Mouse (Mus musculus) heart, embryonic 16.5 days (tissue): ENCODE results near the gene Baiap2l1. TPM values are rescaled to one million over a fixed set of nuclear protein-coding genes. Genes with fewer than 3 reads are reported as not detected.
A peak's percentile ranks its signal among the peaks of the same experiment; 100 is the strongest.

Source experiments
- ATAC-seq: fragments of 200-750 bp; cut with Nextera tagmentation; replicated peaks from 2 replicates; pipeline ENCODE4 v1.8.0; 2017; ENCODE audit warnings: moderate number of reproducible peaks; ENCODE audit not compliant: insufficient read depth, low FRiP score; ENCODE audit errors: extremely low read depth
- H3K27ac ChIP-seq: fragments of 300-500 bp; sonication (generic); 2 replicates; pipeline ENCODE4 v1.5.1; 2014; ENCODE audit warnings: mild to moderate bottlenecking, low read length, control low read depth, moderate library complexity
- H3K27me3 ChIP-seq: fragments of 300-500 bp; sonication (generic); 2 replicates; pipeline ENCODE4 v1.6.1; 2014; ENCODE audit warnings: low read length, mixed read lengths; ENCODE audit not compliant: control insufficient read depth, insufficient read depth
- H3K36me3 ChIP-seq: fragments of 300-500 bp; sonication (generic); 2 replicates; pipeline ENCODE4 v1.6.1; 2014; ENCODE audit not compliant: control insufficient read depth, insufficient read depth
- H3K4me1 ChIP-seq: fragments of 300-500 bp; sonication (generic); 2 replicates; pipeline ENCODE4 v1.6.1; 2014; ENCODE audit warnings: low read length, mixed read lengths; ENCODE audit not compliant: control insufficient read depth, insufficient read depth
- H3K4me2 ChIP-seq: fragments of 300-500 bp; sonication (generic); 2 replicates; pipeline ENCODE4 v1.6.1; 2014; ENCODE audit warnings: low read depth, mild to moderate bottlenecking, control low read depth, low read length
- H3K4me3 ChIP-seq: fragments of 300-500 bp; sonication (generic); 2 replicates; pipeline ENCODE4 v1.5.1; 2014; ENCODE audit warnings: mild to moderate bottlenecking, control low read depth, low read length
- H3K9ac ChIP-seq: fragments of 300-500 bp; sonication (generic); 2 replicates; pipeline ENCODE4 v1.6.1; 2014; ENCODE audit warnings: low read length, control low read depth
- H3K9me3 ChIP-seq: fragments of 300-500 bp; sonication (generic); replicated peaks from 2 replicates; pipeline ENCODE4 v1.6.1; 2016; ENCODE audit warnings: low read length; ENCODE audit not compliant: control insufficient read depth
- WGBS: fragments of 180-500 bp; shearing (Covaris S2); extraction: QIAGEN DNeasy Blood & Tissue Kit; methylation state at CpG from one replicate; pipeline ENCODE4 v1.1.7; 2014; 5-methylcytosine and 5-hydroxymethylcytosine counted together
- polyA plus RNA-seq: library from polyadenylated mRNA; unstranded; fragments of >200 nt; fragmentation: Nextera tagmentation; extraction: Ambion mirVana; gene quantifications from 2 replicates; pipeline ENCODE4 v1.2.1, GENCODE M21; 2015

The Baiap2l1 gene
- polyA plus RNA-seq, 1 experiment from 2014 or later = 12.0 TPM

DNA sequence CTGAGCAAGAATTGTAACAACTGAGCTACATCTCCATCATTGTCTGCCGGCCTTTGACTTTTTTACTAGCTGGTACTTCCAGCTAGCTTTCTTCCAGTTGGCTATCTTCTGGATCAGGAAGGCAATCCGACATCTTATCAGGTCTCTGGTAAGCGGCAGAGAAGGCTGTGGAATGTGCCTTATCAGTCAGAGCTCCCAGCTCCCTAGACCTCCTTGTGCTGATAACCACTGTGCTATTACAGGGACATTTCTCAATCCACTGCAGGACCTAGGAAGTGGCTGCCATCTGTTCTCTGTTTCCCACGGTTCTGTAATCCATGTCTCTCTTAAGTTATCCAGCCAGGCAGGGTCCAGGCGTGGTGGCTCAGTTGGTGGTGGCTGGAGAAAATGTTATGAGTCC is 86.1 kb downstream of the Baiap2l1 start:
- no peak for ATAC-seq

GRCm38 (mm10) chr5:144271118-144271517 is 86.8 kb downstream of the Baiap2l1 start:
- H3K4me1 ChIP-seq = peaks cover 38% of the 10 kb centered on the region

More for the DNA sequence above, 86.1 kb downstream of the Baiap2l1 start:
- Histone ChIP-seq H3K9me3 (no peaks in the 10 kb centered on the region), H3K27me3 (no peaks in the 10 kb centered on the region), H3K4me2 (no peak overlapping the region), H3K27ac (peak overlapping the region; percentile 17), H3K4me3 (no peak overlapping the region), H3K4me1 (peaks cover 34% of the 10 kb centered on the region), H3K36me3 (0 out of 2 replicates have a peak, but pooled peaks cover 3% of the 10 kb centered on the region), H3K9ac (no peak overlapping the region)
- WGBS = 18% methylated on average over 5 of the region's 5 CpGs

GRCm38 (mm10) chr5:144270420-144270819 is 87.5 kb downstream of the Baiap2l1 start:
- Histone ChIP-seq H3K27me3 (no peaks in the 10 kb centered on the region), H3K36me3 (peaks cover 9% of the 10 kb centered on the region; the same call in 1 of the 2 replicates), H3K9ac (no peak overlapping the region), H3K4me2 (no peak overlapping the region), H3K27ac (no peak overlapping the region), H3K4me3 (no peak overlapping the region), H3K4me1 (peaks cover 38% of the 10 kb centered on the region), H3K9me3 (no peaks in the 10 kb centered on the region)
- 86% methylated on average over 8 of the region's 8 CpGs for WGBS
- ATAC-seq = no peak

More at GRCm38 (mm10) chr5:144271118-144271517, 86.8 kb downstream of the Baiap2l1 start:
- 46% methylated on average over 3 of the region's 3 CpGs for WGBS
- H3K4me3 ChIP-seq = no peak overlapping the region
- no peaks in the 10 kb centered on the region for H3K9me3 ChIP-seq
- no peak for ATAC-seq
- H3K27me3 ChIP-seq = no peaks in the 10 kb centered on the region
- no peak overlapping the region for H3K9ac ChIP-seq
- H3K36me3 ChIP-seq = peaks cover 7% of the 10 kb centered on the region; the same call in 1 of the 2 replicates
- no peak overlapping the region for H3K4me2 ChIP-seq
- H3K27ac ChIP-seq = peak overlapping the region; percentile 17

DNA sequence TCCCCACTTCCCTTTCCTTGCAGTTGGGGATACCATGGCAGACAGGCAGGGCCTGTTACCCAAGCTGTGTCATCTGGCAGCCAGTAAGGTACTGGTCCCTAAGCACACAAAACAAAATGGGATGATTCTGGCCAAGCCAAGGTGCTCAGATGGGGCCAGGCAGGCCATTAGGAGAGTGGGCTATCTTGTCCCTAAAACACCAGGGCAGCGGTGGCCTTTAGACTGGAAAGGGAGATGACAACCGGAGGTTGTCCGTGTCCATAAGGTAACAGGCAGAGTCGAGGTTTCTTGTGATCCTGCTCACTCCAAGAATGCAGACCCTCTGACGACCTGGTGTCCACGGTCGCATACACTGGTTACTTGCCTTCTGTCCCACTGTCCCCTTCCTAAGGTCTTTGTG is 88.0 kb downstream of the Baiap2l1 start:
- Histone ChIP-seq H3K9me3 (no peaks in the 10 kb centered on the region), H3K4me2 (no peak overlapping the region), H3K9ac (no peak overlapping the region), H3K27me3 (no peaks in the 10 kb centered on the region), H3K4me1 (peaks cover 36% of the 10 kb centered on the region), H3K27ac (no peak overlapping the region), H3K4me3 (no peak overlapping the region), H3K36me3 (peaks cover 11% of the 10 kb centered on the region)
- ATAC-seq = no peak
- 94% methylated on average over 7 of the region's 7 CpGs for WGBS

DNA sequence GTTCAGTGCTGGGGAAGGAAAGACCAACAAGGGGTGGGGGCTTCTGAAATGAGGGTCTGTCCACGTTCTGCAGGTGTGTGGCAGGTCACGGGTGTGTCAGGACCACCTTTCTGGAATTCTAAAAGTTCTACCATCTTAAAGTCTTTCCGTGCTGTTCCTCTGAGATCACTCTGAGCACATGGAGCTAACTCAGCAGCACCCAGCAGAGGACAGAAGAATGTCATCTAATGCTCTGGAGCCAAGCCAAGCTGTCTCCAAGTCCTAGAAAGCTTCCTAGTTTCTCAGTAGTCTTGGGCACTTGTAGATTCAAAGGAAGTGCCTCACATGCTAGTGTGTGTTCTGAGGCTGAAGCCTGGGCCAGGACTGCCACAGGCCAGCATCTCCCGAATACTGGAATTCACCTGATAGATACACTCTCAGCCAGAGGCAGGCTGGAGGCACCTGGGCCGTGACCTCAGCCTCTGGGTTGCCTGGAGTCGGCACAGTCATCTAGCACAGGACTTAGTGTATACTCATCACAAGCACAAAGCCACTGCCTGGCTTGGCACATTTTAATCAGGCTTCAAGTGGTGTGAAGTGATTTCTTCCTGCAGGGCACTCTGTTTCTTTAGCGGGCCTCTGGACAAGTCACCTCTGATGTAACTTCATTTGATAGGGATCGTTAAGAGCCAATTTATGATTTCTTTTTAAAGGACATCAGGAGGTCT is 90.2 kb downstream of the Baiap2l1 start:
- WGBS = 36% methylated on average over 8 of the region's 8 CpGs
- peaks cover 17% of the 10 kb centered on the region for H3K36me3 ChIP-seq
- no peaks in the 10 kb centered on the region for H3K9me3 ChIP-seq
- H3K9ac ChIP-seq = peak overlapping the region; percentile 33; the same call in 1 of the 2 replicates
- H3K4me2 ChIP-seq = no peak overlapping the region
- ATAC-seq = peak; percentile 64; the same call in 1 of the 2 replicates
- H3K4me1 ChIP-seq = peaks cover 41% of the 10 kb centered on the region
- peak overlapping the region; percentile 66 for H3K27ac ChIP-seq
- no peak overlapping the region for H3K4me3 ChIP-seq
- H3K27me3 ChIP-seq = no peaks in the 10 kb centered on the region

GRCm38 (mm10) chr5:144263496-144263895 is 94.4 kb downstream of the Baiap2l1 start:
- Histone ChIP-seq H3K9ac (no peak overlapping the region), H3K27ac (0 out of 2 replicates have a peak overlapping the region, but pooled peaks have one; percentile 2), H3K4me1 (peaks cover 63% of the 10 kb centered on the region), H3K36me3 (peaks cover 14% of the 10 kb centered on the region), H3K4me3 (no peak overlapping the region), H3K27me3 (no peaks in the 10 kb centered on the region), H3K9me3 (no peaks in the 10 kb centered on the region), H3K4me2 (no peak overlapping the region)
- 74% methylated on average over 13 of the region's 13 CpGs for WGBS
- ATAC-seq = no peak

GRCm38 (mm10) chr5:144263082-144263481 is 94.8 kb downstream of the Baiap2l1 start:
- Histone ChIP-seq H3K27ac (0 out of 2 replicates have a peak overlapping the region, but pooled peaks have one; percentile 2), H3K9ac (no peak overlapping the region), H3K4me3 (no peak overlapping the region), H3K27me3 (no peaks in the 10 kb centered on the region), H3K4me2 (no peak overlapping the region), H3K9me3 (no peaks in the 10 kb centered on the region), H3K36me3 (peaks cover 14% of the 10 kb centered on the region), H3K4me1 (peaks cover 64% of the 10 kb centered on the region)
- ATAC-seq = no peak
- 41% methylated on average over 9 of the region's 9 CpGs for WGBS

DNA sequence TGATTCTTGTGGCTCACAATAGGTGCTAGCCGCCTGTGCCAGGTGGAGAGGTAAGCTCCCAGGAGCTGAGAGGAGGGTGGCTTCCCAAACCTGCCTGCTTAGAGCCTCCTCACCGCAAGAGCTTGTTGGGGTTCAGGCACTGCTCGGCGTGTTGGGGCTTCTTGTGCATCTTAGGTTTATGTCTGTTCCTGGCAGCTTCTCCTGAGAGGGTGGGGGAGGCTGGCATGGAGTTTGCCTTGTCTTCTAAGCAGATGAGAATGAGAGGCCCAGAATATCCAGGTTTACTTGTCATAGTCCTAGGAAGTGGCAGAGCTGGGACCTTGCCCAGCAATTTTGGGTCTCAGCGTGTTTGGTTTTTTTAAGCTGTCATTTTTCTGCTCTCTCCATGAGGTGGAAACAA is 96.1 kb downstream of the Baiap2l1 start:
- Histone ChIP-seq H3K4me2 (no peak overlapping the region), H3K36me3 (peaks cover 14% of the 10 kb centered on the region), H3K27me3 (no peaks in the 10 kb centered on the region), H3K9me3 (no peaks in the 10 kb centered on the region), H3K4me1 (peaks cover 64% of the 10 kb centered on the region), H3K9ac (no peak overlapping the region), H3K27ac (no peak overlapping the region), H3K4me3 (no peak overlapping the region)
- 82% methylated on average over 5 of the region's 5 CpGs for WGBS
- ATAC-seq = no peak

- no peak overlapping the region for H3K4me3 ChIP-seq
- H3K27me3 ChIP-seq = no peaks in the 10 kb centered on the region
- H3K9ac ChIP-seq = no peak overlapping the region
- H3K9me3 ChIP-seq = no peaks in the 10 kb centered on the region
- peaks cover 62% of the 10 kb centered on the region for H3K4me1 ChIP-seq
- no peak for ATAC-seq
- WGBS = 74% methylated on average over 9 of the region's 9 CpGs
- no peak overlapping the region for H3K27ac ChIP-seq
- no peak overlapping the region for H3K4me2 ChIP-seq
- peaks cover 11% of the 10 kb centered on the region for H3K36me3 ChIP-seq
These were observed 96.6 kb downstream of the Baiap2l1 start for GRCm38 (mm10) chr5:144261309-144261708.
